Mouse (Mus musculus) hindbrain, embryonic 12.5 days (tissue): ENCODE results near the gene Nrap. TPM values are rescaled to one million over a fixed set of nuclear protein-coding genes. Genes with fewer than 3 reads are reported as not detected.

Experiments used
- ATAC-seq: fragments of 200-750 bp; cut with Nextera tagmentation; 2 replicates; pipeline ENCODE4 v1.8.0; 2017; ENCODE audit warnings: moderate TSS enrichment; ENCODE audit not compliant: low FRiP score
- H3K27ac ChIP-seq: fragments of 300-500 bp; sonication (generic); 2 replicates; pipeline ENCODE4 v1.5.1; 2016; ENCODE audit warnings: mild to moderate bottlenecking
- H3K27me3 ChIP-seq: fragments of 300-500 bp; sonication (generic); 2 replicates; pipeline ENCODE4 v1.6.1; 2016; ENCODE audit warnings: mild to moderate bottlenecking
- H3K36me3 ChIP-seq: fragments of 300-500 bp; sonication (generic); 2 replicates; pipeline ENCODE4 v1.6.1; 2016; ENCODE audit warnings: mild to moderate bottlenecking
- H3K4me1 ChIP-seq: fragments of 300-500 bp; sonication (generic); 2 replicates; pipeline ENCODE4 v1.6.1; 2016
- H3K4me2 ChIP-seq: fragments of 300-500 bp; sonication (generic); replicated peaks from 2 replicates; pipeline ENCODE4 v1.6.1; 2016; ENCODE audit warnings: mild to moderate bottlenecking
- H3K4me3 ChIP-seq: fragments of 300-500 bp; sonication (generic); 2 replicates; pipeline ENCODE4 v1.5.1; 2016; ENCODE audit warnings: mild to moderate bottlenecking
- H3K9ac ChIP-seq: fragments of 300-500 bp; sonication (generic); 2 replicates; pipeline ENCODE4 v1.6.1; 2016; ENCODE audit warnings: mild to moderate bottlenecking, moderate library complexity
- H3K9me3 ChIP-seq: fragments of 300-500 bp; sonication (generic); replicated peaks from 2 replicates; pipeline ENCODE4 v1.6.1; 2016; ENCODE audit warnings: mild to moderate bottlenecking
- WGBS: fragments of 180-500 bp; shearing (Covaris S2); methylation state at CpG from one replicate; pipeline ENCODE4 v1.1.7; 2016; 5-methylcytosine and 5-hydroxymethylcytosine counted together
- polyA plus RNA-seq: library from polyadenylated mRNA; unstranded; fragments of >200 nt; fragmentation: Nextera tagmentation; extraction: Ambion mirVana; gene quantifications from 2 replicates; pipeline ENCODE4 v1.2.1, GENCODE M21; 2016

The Nrap gene
- polyA plus RNA-seq, 1 experiment from 2014 or later: 0.28 TPM

GRCm38 (mm10) chr19:56395183-56395935 is 5.5 kb upstream of the Nrap start:
- no peak overlapping the region for H3K4me2 ChIP-seq
- no peak overlapping the region for H3K27ac ChIP-seq
- no peak overlapping the region for H3K4me3 ChIP-seq
- no peak for ATAC-seq
- H3K27me3 ChIP-seq: peaks cover 29% of the 10 kb centered on the region
- H3K9ac ChIP-seq: no peak overlapping the region
- no peaks in the 10 kb centered on the region for H3K9me3 ChIP-seq
- 84% methylated on average over 16 of the region's 16 CpGs for WGBS
- no peaks in the 10 kb centered on the region for H3K36me3 ChIP-seq
- H3K4me1 ChIP-seq: peaks cover 7% of the 10 kb centered on the region

- no peaks in the 10 kb centered on the region for H3K36me3 ChIP-seq
- peaks cover 7% of the 10 kb centered on the region for H3K4me1 ChIP-seq
- no peak for ATAC-seq
- WGBS: 86% methylated on average over 9 of the region's 9 CpGs
- no peak overlapping the region for H3K27ac ChIP-seq
- no peak overlapping the region for H3K4me2 ChIP-seq
- H3K4me3 ChIP-seq: no peak overlapping the region
- peaks cover 29% of the 10 kb centered on the region for H3K27me3 ChIP-seq
- H3K9ac ChIP-seq: no peak overlapping the region
- no peaks in the 10 kb centered on the region for H3K9me3 ChIP-seq
Measured at GRCm38 (mm10) chr19:56393311-56393866, 3.6 kb upstream of the Nrap start.

GRCm38 (mm10) chr19:56391307-56392046 is 1.6 kb upstream of the Nrap start:
- WGBS: 77% methylated on average over 6 of the region's 6 CpGs
- peaks cover 23% of the 10 kb centered on the region for H3K27me3 ChIP-seq
- H3K4me2 ChIP-seq: no peak overlapping the region
- no peaks in the 10 kb centered on the region for H3K36me3 ChIP-seq
- no peak overlapping the region for H3K27ac ChIP-seq
- H3K4me3 ChIP-seq: no peak overlapping the region
- no peak for ATAC-seq
- no peak overlapping the region for H3K9ac ChIP-seq
- no peaks in the 10 kb centered on the region for H3K9me3 ChIP-seq
- H3K4me1 ChIP-seq: peaks cover 3% of the 10 kb centered on the region

GRCm38 (mm10) chr19:56389176-56389575 is 661 bp downstream of the Nrap start:
- Histone ChIP-seq H3K4me1 (no peaks in the 10 kb centered on the region), H3K4me2 (no peak overlapping the region), H3K27me3 (0 out of 2 replicates have a peak, but pooled peaks cover 1% of the 10 kb centered on the region), H3K27ac (no peak overlapping the region), H3K9me3 (no peaks in the 10 kb centered on the region), H3K36me3 (no peaks in the 10 kb centered on the region), H3K9ac (no peak overlapping the region), H3K4me3 (no peak overlapping the region)
- no peak for ATAC-seq
- 91% methylated on average over 11 of the region's 11 CpGs for WGBS

GRCm38 (mm10) chr19:56387726-56388302 is 2.0 kb downstream of the Nrap start:
- Histone ChIP-seq H3K4me3 (no peak overlapping the region), H3K9me3 (no peaks in the 10 kb centered on the region), H3K4me1 (no peaks in the 10 kb centered on the region), H3K27me3 (no peaks in the 10 kb centered on the region), H3K36me3 (no peaks in the 10 kb centered on the region), H3K4me2 (no peak overlapping the region), H3K27ac (no peak overlapping the region), H3K9ac (no peak overlapping the region)
- no peak for ATAC-seq
- WGBS: 83% methylated on average over 4 of the region's 4 CpGs

- no peak for ATAC-seq
- Histone ChIP-seq H3K4me3 (no peak overlapping the region), H3K27me3 (no peaks in the 10 kb centered on the region), H3K36me3 (no peaks in the 10 kb centered on the region), H3K9ac (no peak overlapping the region), H3K4me1 (no peaks in the 10 kb centered on the region), H3K27ac (no peak overlapping the region), H3K9me3 (no peaks in the 10 kb centered on the region), H3K4me2 (no peak overlapping the region)
- WGBS: 89% methylated on average over 10 of the region's 10 CpGs
Measured at GRCm38 (mm10) chr19:56386095-56386494, 3.7 kb downstream of the Nrap start.

- no peak overlapping the region for H3K27ac ChIP-seq
- no peaks in the 10 kb centered on the region for H3K27me3 ChIP-seq
- ATAC-seq: no peak
- no peak overlapping the region for H3K9ac ChIP-seq
- WGBS: 85% methylated on average over 5 of the region's 5 CpGs
- H3K4me1 ChIP-seq: no peaks in the 10 kb centered on the region
- H3K4me3 ChIP-seq: no peak overlapping the region
- H3K4me2 ChIP-seq: no peak overlapping the region
- no peaks in the 10 kb centered on the region for H3K36me3 ChIP-seq
- no peaks in the 10 kb centered on the region for H3K9me3 ChIP-seq
Measured at GRCm38 (mm10) chr19:56385546-56385945, 4.3 kb downstream of the Nrap start.

- Histone ChIP-seq H3K4me1 (no peaks in the 10 kb centered on the region), H3K4me2 (no peak overlapping the region), H3K27me3 (no peaks in the 10 kb centered on the region), H3K4me3 (no peak overlapping the region), H3K9ac (no peak overlapping the region), H3K27ac (no peak overlapping the region), H3K36me3 (no peaks in the 10 kb centered on the region), H3K9me3 (no peaks in the 10 kb centered on the region)
- no peak for ATAC-seq
- WGBS: 89% methylated on average over 10 of the region's 10 CpGs
Measured at GRCm38 (mm10) chr19:56381407-56381806, 8.4 kb downstream of the Nrap start.

GRCm38 (mm10) chr19:56380341-56380740 is 9.5 kb downstream of the Nrap start:
- H3K9me3 ChIP-seq: no peaks in the 10 kb centered on the region
- H3K27ac ChIP-seq: no peak overlapping the region
- no peaks in the 10 kb centered on the region for H3K27me3 ChIP-seq
- ATAC-seq: no peak
- H3K36me3 ChIP-seq: no peaks in the 10 kb centered on the region
- no peaks in the 10 kb centered on the region for H3K4me1 ChIP-seq
- H3K9ac ChIP-seq: no peak overlapping the region
- H3K4me3 ChIP-seq: no peak overlapping the region
- H3K4me2 ChIP-seq: no peak overlapping the region
- 83% methylated on average over 7 of the region's 7 CpGs for WGBS

- H3K4me1 ChIP-seq: no peaks in the 10 kb centered on the region
- H3K9ac ChIP-seq: no peak overlapping the region
- H3K9me3 ChIP-seq: no peaks in the 10 kb centered on the region
- no peak overlapping the region for H3K4me2 ChIP-seq
- WGBS: 88% methylated on average over 13 of the region's 13 CpGs
- no peak for ATAC-seq
- no peaks in the 10 kb centered on the region for H3K36me3 ChIP-seq
- H3K4me3 ChIP-seq: no peak overlapping the region
- H3K27me3 ChIP-seq: no peaks in the 10 kb centered on the region
- H3K27ac ChIP-seq: no peak overlapping the region
Measured at GRCm38 (mm10) chr19:56378554-56379172, 11.2 kb downstream of the Nrap start.

- Histone ChIP-seq H3K27me3 (no peaks in the 10 kb centered on the region), H3K9ac (no peak overlapping the region), H3K36me3 (no peaks in the 10 kb centered on the region), H3K4me1 (no peaks in the 10 kb centered on the region), H3K4me2 (no peak overlapping the region), H3K4me3 (no peak overlapping the region), H3K9me3 (no peaks in the 10 kb centered on the region), H3K27ac (no peak overlapping the region)
- WGBS: 86% methylated on average over 5 of the region's 5 CpGs
- no peak for ATAC-seq
Measured at GRCm38 (mm10) chr19:56378007-56378406, 11.8 kb downstream of the Nrap start.

- no peak overlapping the region for H3K4me3 ChIP-seq
- no peaks in the 10 kb centered on the region for H3K9me3 ChIP-seq
- H3K4me2 ChIP-seq: no peak overlapping the region
- no peaks in the 10 kb centered on the region for H3K36me3 ChIP-seq
- no peak overlapping the region for H3K9ac ChIP-seq
- H3K27ac ChIP-seq: no peak overlapping the region
- ATAC-seq: no peak
- H3K4me1 ChIP-seq: no peaks in the 10 kb centered on the region
- WGBS: 70% methylated on average over 10 of the region's 10 CpGs
- no peaks in the 10 kb centered on the region for H3K27me3 ChIP-seq
Measured at GRCm38 (mm10) chr19:56374011-56374410, 15.8 kb downstream of the Nrap start.
